Mouse (Mus musculus) kidney, adult 2 months (tissue): Measurements from ENCODE around the gene Kank2.

ENCODE experiments used
- CTCF ChIP-seq: fragments of 200-500 bp; conservative IDR thresholded peaks from 2 replicates; pipeline ENCODE4 v1.5.1; 2011; ENCODE audit warnings: low read depth, mild to moderate bottlenecking, control low read depth, low read length, moderate library complexity, mixed read lengths; ENCODE audit not compliant: insufficient read depth, insufficient read length
- POLR2A ChIP-seq: fragments of 200-500 bp; IDR thresholded peaks from one replicate; pipeline ENCODE4 v1.6.1; 2011; ENCODE audit warnings: low read depth, low read length, control low read depth

DNA sequence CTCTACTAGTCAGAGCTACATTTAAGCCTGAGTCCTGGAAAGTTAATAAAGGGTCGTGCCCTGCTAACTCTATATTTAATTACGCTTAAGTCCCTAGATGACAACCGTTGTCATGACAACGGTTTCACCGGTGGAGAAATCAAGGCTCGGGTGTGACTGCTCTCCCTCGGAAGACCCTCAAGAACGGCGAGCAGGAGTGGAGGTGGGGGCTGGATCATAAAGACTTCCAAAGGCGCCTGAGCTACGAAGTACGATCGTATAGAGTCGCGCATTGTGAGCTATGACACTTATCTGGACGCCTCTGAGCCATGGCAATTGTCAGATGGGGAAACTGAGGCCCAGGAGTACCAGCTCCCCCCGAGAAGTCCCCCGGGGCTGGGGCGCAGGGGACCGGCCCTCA lies 38.8 kb downstream of the Kank2 start:
- TF ChIP-seq CTCF: no peak
- no peak for TF ChIP-seq POLR2A
